27 mouse cellular contexts compared by ENCODE assay signal in the genomic region with DNA sequence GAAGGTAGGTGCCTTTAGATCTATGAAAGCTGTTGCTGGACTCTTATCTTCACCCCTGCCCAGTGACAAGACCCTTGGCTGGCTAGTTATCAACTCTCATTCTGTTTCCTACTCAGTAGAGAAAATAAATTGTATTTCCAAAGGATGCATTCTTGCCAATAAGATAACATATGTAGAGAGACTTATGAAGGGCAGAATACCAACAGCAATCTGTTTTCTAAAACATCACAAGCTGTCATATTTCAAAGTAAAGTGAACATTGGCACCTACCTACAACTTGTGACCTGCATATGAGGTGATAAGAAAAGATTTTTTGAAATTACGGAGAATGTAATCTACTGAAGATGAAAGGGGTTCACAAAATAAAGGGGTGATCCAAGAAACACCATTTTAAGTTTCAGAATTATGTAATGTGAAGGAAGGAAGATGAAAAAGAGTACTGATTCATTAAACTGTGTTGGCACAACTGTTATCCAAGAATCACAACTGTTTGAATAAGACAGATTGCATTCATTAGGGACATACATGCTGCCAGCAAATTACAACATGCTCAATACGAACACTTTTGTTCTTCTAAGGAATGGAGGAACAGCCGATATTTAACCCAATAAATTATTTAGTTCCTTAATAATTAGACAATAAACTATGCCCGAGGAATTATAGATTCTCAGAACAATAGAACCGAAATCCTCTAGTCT.
A peak's percentile ranks its signal among the peaks of the same experiment; 100 is the strongest.
DNase-seq lines count a peak whose midpoint lies in the region; ATAC-seq and TF ChIP-seq lines count a peak whose summit lies in the region.
"Had no signal": no experiment of that assay in that cellular context is flagged by ENCODE, and none has a peak within 500 bp of the region (broad histone marks: within the 10 kb centered on the region; RNA-seq: fewer than 3 reads in every experiment).

No protein-coding gene starts in this region.

- 0 out of 2 replicates have a peak, but pooled peaks cover 5% of the 10 kb centered on the region for H3K4me1 ChIP-seq in forebrain, embryonic 13.5 days
- H3K4me1 ChIP-seq in forebrain, embryonic 11.5 days (replicated peaks; ENCODE audit: control insufficient read depth, insufficient read depth, low read length), result no peaks in the 10 kb centered on the region
- no peaks in the 10 kb centered on the region for H3K4me1 ChIP-seq in heart, postnatal 0 days (ENCODE audit: control insufficient read depth, insufficient read depth)
- H3K4me1 ChIP-seq in lung, embryonic 14.5 days (ENCODE audit: insufficient read depth), result no peaks in the 10 kb centered on the region
- H3K4me1 ChIP-seq: embryonic facial prominence, embryonic 15.5 days; hindbrain, embryonic 12.5 days had no signal

- no peak for TF ChIP-seq CTCF in heart, postnatal 0 days (IDR thresholded peaks at IDR 0.05; ENCODE audit: low read depth)
- TF ChIP-seq CTCF in lung, embryonic 14.5 days (IDR thresholded peaks at IDR 0.05; ENCODE audit: low read depth), result no peak

- no peaks in the 10 kb centered on the region for H3K9me3 ChIP-seq in forebrain, embryonic 13.5 days (replicated peaks)
- H3K9me3 ChIP-seq in forebrain, embryonic 11.5 days (ENCODE audit: control insufficient read depth, low read length), result no peaks in the 10 kb centered on the region
- no peaks in the 10 kb centered on the region for H3K9me3 ChIP-seq in heart, postnatal 0 days (replicated peaks; ENCODE audit: control insufficient read depth, low read length)
- no peaks in the 10 kb centered on the region for H3K9me3 ChIP-seq in lung, embryonic 14.5 days (ENCODE audit: low read depth, low read length)
- H3K9me3 ChIP-seq: embryonic facial prominence, embryonic 15.5 days; heart, embryonic 15.5 days; hindbrain, embryonic 12.5 days had no signal

- H3K4me2 ChIP-seq in forebrain, embryonic 13.5 days, result no peak overlapping the region
- H3K4me2 ChIP-seq in forebrain, embryonic 11.5 days (ENCODE audit: low read depth, low read length, severe bottlenecking), result no peak overlapping the region
- no peak overlapping the region for H3K4me2 ChIP-seq in heart, postnatal 0 days (ENCODE audit: low read depth, low read length)
- H3K4me2 ChIP-seq in lung, embryonic 14.5 days, result no peak overlapping the region
- H3K4me2 ChIP-seq: embryonic facial prominence, embryonic 15.5 days; heart, embryonic 11.5 days; heart, embryonic 15.5 days; hindbrain, embryonic 12.5 days had no signal

- ATAC-seq in forebrain, embryonic 13.5 days, result peak; percentile 64; the same call in 1 of the 2 replicates
- no peak for ATAC-seq in forebrain, embryonic 11.5 days (replicated peaks; ENCODE audit: low FRiP score)
- peak; percentile 39; the same call in 1 of the 2 replicates for ATAC-seq in heart, postnatal 0 days (ENCODE audit: insufficient read depth, low read depth)
- no peak for ATAC-seq in lung, embryonic 14.5 days (ENCODE audit: insufficient read depth)
- ATAC-seq: CD4-positive, CD25-positive, alpha-beta regulatory T cell, adult 4 months; hindbrain, embryonic 16.5 days; inflammation-experienced regulatory T-cells, adult 6 months had no signal

- DNase-seq in forebrain, embryonic 11.5 days (ENCODE audit: low spot score), result no peak
- DNase-seq in heart, postnatal 0 days (ENCODE audit: low spot score), result no peak
- no peak for DNase-seq in heart, postnatal 4 days
- DNase-seq in lung, embryonic 14.5 days, result peak; percentile 14
- no peak for DNase-seq in lung, postnatal 25 days (ENCODE audit: low spot score)
- no peak for DNase-seq in testis, postnatal 10 days (ENCODE audit: low spot score)
- DNase-seq: adrenal gland, adult 8-10 months; adrenal gland, postnatal 36 days; B cell, adult 2 months; cerebellum, adult 11 months; cerebellum, adult 8-10 months; cerebellum, postnatal 14 days; embryo, embryonic 11 days; gastrocnemius, postnatal 10 days; heart, adult 2 months; heart, postnatal 36 days; kidney, adult 11 months had no signal

- WGBS in forebrain, embryonic 13.5 days, result 81% methylated on average over 5 of the region's 5 CpGs
- 93% methylated on average over 5 of the region's 5 CpGs for WGBS in forebrain, embryonic 11.5 days
- WGBS in heart, postnatal 0 days, result 78% methylated on average over 5 of the region's 5 CpGs
- WGBS in lung, embryonic 14.5 days, result 80% methylated on average over 5 of the region's 5 CpGs

- H3K9ac ChIP-seq in forebrain, embryonic 13.5 days, result no peak overlapping the region
- H3K9ac ChIP-seq in forebrain, embryonic 11.5 days (ENCODE audit: low read length), result no peak overlapping the region
- no peak overlapping the region for H3K9ac ChIP-seq in heart, postnatal 0 days (replicated peaks; ENCODE audit: low read depth, low read length)
- H3K9ac ChIP-seq in lung, embryonic 14.5 days, result no peak overlapping the region
- H3K9ac ChIP-seq: embryonic facial prominence, embryonic 15.5 days; heart, embryonic 15.5 days; hindbrain, embryonic 12.5 days had no signal

- no peaks in the 10 kb centered on the region for H3K36me3 ChIP-seq in forebrain, embryonic 13.5 days (ENCODE audit: poor library complexity, severe bottlenecking)
- H3K36me3 ChIP-seq in forebrain, embryonic 11.5 days (ENCODE audit: control insufficient read depth, insufficient read depth, low read length), result no peaks in the 10 kb centered on the region
- no peaks in the 10 kb centered on the region; the same call in 1 of the 2 replicates for H3K36me3 ChIP-seq in heart, postnatal 0 days (replicated peaks; ENCODE audit: control insufficient read depth, insufficient read depth, low read length)
- H3K36me3 ChIP-seq in lung, embryonic 14.5 days (ENCODE audit: insufficient read depth), result no peaks in the 10 kb centered on the region
- H3K36me3 ChIP-seq: embryonic facial prominence, embryonic 15.5 days; G1E; heart, embryonic 15.5 days; hindbrain, embryonic 12.5 days had no signal

- H3K4me3 ChIP-seq in forebrain, embryonic 13.5 days, result no peak overlapping the region
- H3K4me3 ChIP-seq in forebrain, embryonic 11.5 days (ENCODE audit: low read depth, low read length), result no peak overlapping the region
- no peak overlapping the region for H3K4me3 ChIP-seq in heart, postnatal 0 days (ENCODE audit: low read depth, low read length)
- H3K4me3 ChIP-seq in lung, embryonic 14.5 days (ENCODE audit: low read depth, low read length), result no peak overlapping the region
- H3K4me3 ChIP-seq: embryonic facial prominence, embryonic 15.5 days; erythroblast, embryonic 14.5 days; heart, adult 2 months; heart, embryonic 15.5 days; hindbrain, embryonic 12.5 days had no signal

- H3K27ac ChIP-seq in forebrain, embryonic 13.5 days, result no peak overlapping the region
- H3K27ac ChIP-seq in forebrain, embryonic 11.5 days (ENCODE audit: low read depth, low read length), result no peak overlapping the region
- H3K27ac ChIP-seq in heart, postnatal 0 days (ENCODE audit: low read depth), result no peak overlapping the region
- H3K27ac ChIP-seq in lung, embryonic 14.5 days (ENCODE audit: low read depth), result no peak overlapping the region
- H3K27ac ChIP-seq: embryonic facial prominence, embryonic 15.5 days; heart, adult 2 months; heart, embryonic 15.5 days; hindbrain, embryonic 12.5 days had no signal

- H3K27me3 ChIP-seq in forebrain, embryonic 13.5 days, result no peaks in the 10 kb centered on the region
- H3K27me3 ChIP-seq in forebrain, embryonic 11.5 days (ENCODE audit: control insufficient read depth, insufficient read depth, low read length), result no peaks in the 10 kb centered on the region
- no peaks in the 10 kb centered on the region for H3K27me3 ChIP-seq in heart, postnatal 0 days (ENCODE audit: control insufficient read depth, insufficient read depth, low read length)
- H3K27me3 ChIP-seq in lung, embryonic 14.5 days (ENCODE audit: insufficient read depth, low read length), result no peaks in the 10 kb centered on the region
- H3K27me3 ChIP-seq: embryonic facial prominence, embryonic 15.5 days; heart, embryonic 15.5 days; hindbrain, embryonic 12.5 days had no signal

- no peak for TF ChIP-seq EP300 in heart, postnatal 0 days (IDR thresholded peaks at IDR 0.05; ENCODE audit: low read depth)

Comparison
In these comparisons a context has a peak if more than half of its experiments do, and no peak if none do; other contexts are left out.
1. ATAC-seq: peak in forebrain, embryonic 13.5 days (single experiment) and heart, postnatal 0 days (single experiment); none in forebrain, embryonic 11.5 days (single experiment) and lung, embryonic 14.5 days (single experiment).